Comparison of ENCODE assay signal across 27 mouse cellular contexts in genomic region chr17:15354006-15354405, GRCm38 (mm10).
"Had no signal": no experiment of that assay in that cellular context is flagged by ENCODE, and none has a peak within 500 bp of the region (broad histone marks: within the 10 kb centered on the region; RNA-seq: fewer than 3 reads in every experiment).

No protein-coding gene starts in this region.

- H3K27ac ChIP-seq: heart, adult 2 months; heart, embryonic 13.5 days; heart, embryonic 15.5 days; hindbrain, embryonic 10.5 days; hindbrain, embryonic 12.5 days; hindbrain, embryonic 14.5 days; intestine, embryonic 15.5 days; layer of hippocampus, adult 2 months; left cerebral cortex, adult 2 months; limb, embryonic 10.5 days; limb, embryonic 12.5 days; liver, embryonic 13.5 days; liver, embryonic 15.5 days had no signal

- H3K36me3 ChIP-seq: heart, embryonic 13.5 days; heart, embryonic 15.5 days; hindbrain, embryonic 10.5 days; hindbrain, embryonic 12.5 days; intestine, embryonic 15.5 days; limb, embryonic 10.5 days; limb, embryonic 12.5 days; liver, embryonic 13.5 days; liver, embryonic 15.5 days had no signal

- H3K27me3 ChIP-seq: heart, embryonic 15.5 days; hindbrain, embryonic 12.5 days; intestine, embryonic 15.5 days; limb, embryonic 12.5 days; liver, embryonic 13.5 days; liver, embryonic 15.5 days had no signal

- H3K4me1 ChIP-seq: heart, embryonic 13.5 days; heart, embryonic 15.5 days; hindbrain, embryonic 12.5 days; limb, embryonic 10.5 days; liver, embryonic 13.5 days; liver, embryonic 15.5 days had no signal

- DNase-seq: gastrocnemius, adult 2 months; gastrocnemius, postnatal 10 days; gastrocnemius, postnatal 25 days; heart, adult 2 months; heart, postnatal 4 days; kidney, adult 18-20 months; kidney, adult 8-10 months; kidney, postnatal 10 days; kidney, postnatal 25 days; kidney, postnatal 4 days; liver; liver, embryonic 13.5 days; liver, postnatal 0 days had no signal

- H3K4me3 ChIP-seq: gastrocnemius, adult 2 months; heart, adult 2 months; heart, embryonic 13.5 days; heart, embryonic 15.5 days; hindbrain, embryonic 10.5 days; hindbrain, embryonic 12.5 days; intestine, embryonic 15.5 days; layer of hippocampus, adult 2 months; left cerebral cortex, adult 2 months; limb, embryonic 10.5 days; limb, embryonic 12.5 days; liver, embryonic 13.5 days; liver, embryonic 15.5 days had no signal

- ATAC-seq: hindbrain, embryonic 16.5 days; inflammation-experienced regulatory T-cells, adult 6 months; intestine, embryonic 15.5 days; intestine, postnatal 0 days; liver, postnatal 0 days had no signal

- H3K9me3 ChIP-seq: heart, embryonic 13.5 days; heart, embryonic 15.5 days; hindbrain, embryonic 10.5 days; hindbrain, embryonic 12.5 days; intestine, embryonic 15.5 days; limb, embryonic 10.5 days; limb, embryonic 12.5 days; liver, embryonic 13.5 days; liver, embryonic 15.5 days had no signal
